Mouse (Mus musculus): Measurements from ENCODE around the gene Cep170. TPM values are rescaled to one million over a fixed set of nuclear protein-coding genes. Genes with fewer than 3 reads are reported as not detected.

The Cep170 gene
- polyA plus RNA-seq, 1 experiment from 2014 or later, result 48.3 TPM

GRCm38 (mm10) chr1:176835501-176836294 lies 21.8 kb upstream of the Cep170 start:
- Histone ChIP-seq H3K4me1 (0 out of 2 replicates have a peak, but pooled peaks cover 8% of the 10 kb centered on the region), H3K9me3 (no peaks in the 10 kb centered on the region), H3K4me2 (replicated peaks) (peak overlapping the region; percentile 92), H3K27ac (no peak overlapping the region), H3K36me3 (no peaks in the 10 kb centered on the region), H3K27me3 (0 out of 2 replicates have a peak, but pooled peaks cover 3% of the 10 kb centered on the region), H3K4me3 (peak overlapping the region; percentile 42), H3K9ac (peak overlapping the region; percentile 58)
- 2% methylated on average over 41 of the region's 41 CpGs for WGBS
- ATAC-seq (ENCODE audit: insufficient number of reproducible peaks, insufficient read depth, low FRiP score, low TSS enrichment), result no peak; the same call in 1 of the 2 replicates

- no peaks in the 10 kb centered on the region for H3K36me3 ChIP-seq
- WGBS, result 54% methylated on average over 6 of the region's 6 CpGs
- H3K4me1 ChIP-seq, result 0 out of 2 replicates have a peak, but pooled peaks cover 8% of the 10 kb centered on the region
- peak overlapping the region; percentile 42; the same call in 1 of the 2 replicates for H3K4me3 ChIP-seq
- H3K27me3 ChIP-seq, result 0 out of 2 replicates have a peak, but pooled peaks cover 3% of the 10 kb centered on the region
- H3K4me2 ChIP-seq (replicated peaks), result peak overlapping the region; percentile 92; the same call in 1 of the 2 replicates
- H3K9me3 ChIP-seq, result no peaks in the 10 kb centered on the region
- ATAC-seq (ENCODE audit: insufficient number of reproducible peaks, insufficient read depth, low FRiP score, low TSS enrichment), result no peak
- H3K9ac ChIP-seq, result no peak overlapping the region
- no peak overlapping the region for H3K27ac ChIP-seq
Measured at GRCm38 (mm10) chr1:176834880-176835279, 21.0 kb upstream of the Cep170 start.

- Histone ChIP-seq H3K4me3 (no peak overlapping the region), H3K36me3 (no peaks in the 10 kb centered on the region), H3K4me2 (replicated peaks) (no peak overlapping the region), H3K9me3 (no peaks in the 10 kb centered on the region), H3K27me3 (0 out of 2 replicates have a peak, but pooled peaks cover 3% of the 10 kb centered on the region), H3K9ac (no peak overlapping the region), H3K27ac (no peak overlapping the region), H3K4me1 (0 out of 2 replicates have a peak, but pooled peaks cover 8% of the 10 kb centered on the region)
- no peak for ATAC-seq (ENCODE audit: insufficient number of reproducible peaks, insufficient read depth, low FRiP score, low TSS enrichment)
- WGBS, result 77% methylated on average over 3 of the region's 3 CpGs
Measured at GRCm38 (mm10) chr1:176833948-176834347, 20.1 kb upstream of the Cep170 start.

GRCm38 (mm10) chr1:176833257-176833656 lies 19.4 kb upstream of the Cep170 start:
- Histone ChIP-seq H3K27ac (no peak overlapping the region), H3K27me3 (0 out of 2 replicates have a peak, but pooled peaks cover 3% of the 10 kb centered on the region), H3K9me3 (no peaks in the 10 kb centered on the region), H3K9ac (no peak overlapping the region), H3K4me3 (no peak overlapping the region), H3K36me3 (no peaks in the 10 kb centered on the region), H3K4me1 (0 out of 2 replicates have a peak, but pooled peaks cover 8% of the 10 kb centered on the region), H3K4me2 (replicated peaks) (no peak overlapping the region)
- no peak for ATAC-seq (ENCODE audit: insufficient number of reproducible peaks, insufficient read depth, low FRiP score, low TSS enrichment)

- H3K27ac ChIP-seq, result no peak overlapping the region
- H3K4me1 ChIP-seq, result 0 out of 2 replicates have a peak, but pooled peaks cover 8% of the 10 kb centered on the region
- ATAC-seq (ENCODE audit: insufficient number of reproducible peaks, insufficient read depth, low FRiP score, low TSS enrichment), result no peak
- no peak overlapping the region for H3K9ac ChIP-seq
- 0 out of 2 replicates have a peak, but pooled peaks cover 3% of the 10 kb centered on the region for H3K27me3 ChIP-seq
- WGBS, result 82% methylated on average over 8 of the region's 8 CpGs
- H3K4me2 ChIP-seq (replicated peaks), result no peak overlapping the region
- H3K4me3 ChIP-seq, result no peak overlapping the region
- H3K36me3 ChIP-seq, result no peaks in the 10 kb centered on the region
- no peaks in the 10 kb centered on the region for H3K9me3 ChIP-seq
Measured at GRCm38 (mm10) chr1:176832607-176833006, 18.7 kb upstream of the Cep170 start.

GRCm38 (mm10) chr1:176832071-176832470 lies 18.2 kb upstream of the Cep170 start:
- H3K4me2 ChIP-seq (replicated peaks), result no peak overlapping the region
- no peaks in the 10 kb centered on the region for H3K9me3 ChIP-seq
- 0 out of 2 replicates have a peak, but pooled peaks cover 3% of the 10 kb centered on the region for H3K27me3 ChIP-seq
- H3K4me3 ChIP-seq, result no peak overlapping the region
- no peaks in the 10 kb centered on the region for H3K36me3 ChIP-seq
- 0 out of 2 replicates have a peak, but pooled peaks cover 8% of the 10 kb centered on the region for H3K4me1 ChIP-seq
- no peak overlapping the region for H3K9ac ChIP-seq
- H3K27ac ChIP-seq, result no peak overlapping the region
- WGBS, result 77% methylated on average over 2 of the region's 2 CpGs
- no peak for ATAC-seq (ENCODE audit: insufficient number of reproducible peaks, insufficient read depth, low FRiP score, low TSS enrichment)

- ATAC-seq (ENCODE audit: insufficient number of reproducible peaks, insufficient read depth, low FRiP score, low TSS enrichment), result no peak
- 89% methylated on average over 12 of the region's 12 CpGs for WGBS
- no peak overlapping the region for H3K4me3 ChIP-seq
- no peaks in the 10 kb centered on the region for H3K27me3 ChIP-seq
- no peak overlapping the region for H3K9ac ChIP-seq
- H3K4me1 ChIP-seq, result no peaks in the 10 kb centered on the region
- H3K36me3 ChIP-seq, result no peaks in the 10 kb centered on the region
- H3K9me3 ChIP-seq, result no peaks in the 10 kb centered on the region
- no peak overlapping the region for H3K27ac ChIP-seq
- no peak overlapping the region for H3K4me2 ChIP-seq (replicated peaks)
Measured at GRCm38 (mm10) chr1:176828666-176829065, 14.8 kb upstream of the Cep170 start.

- Histone ChIP-seq H3K4me2 (replicated peaks) (no peak overlapping the region), H3K4me3 (no peak overlapping the region), H3K27ac (no peak overlapping the region), H3K9me3 (no peaks in the 10 kb centered on the region), H3K9ac (no peak overlapping the region), H3K36me3 (no peaks in the 10 kb centered on the region), H3K4me1 (no peaks in the 10 kb centered on the region), H3K27me3 (no peaks in the 10 kb centered on the region)
- 77% methylated on average over 5 of the region's 5 CpGs for WGBS
- ATAC-seq (ENCODE audit: insufficient number of reproducible peaks, insufficient read depth, low FRiP score, low TSS enrichment), result no peak
Measured at GRCm38 (mm10) chr1:176827945-176828485, 14.1 kb upstream of the Cep170 start.

- no peak for ATAC-seq (ENCODE audit: insufficient number of reproducible peaks, insufficient read depth, low FRiP score, low TSS enrichment)
- Histone ChIP-seq H3K27ac (no peak overlapping the region), H3K9ac (no peak overlapping the region), H3K4me1 (no peaks in the 10 kb centered on the region), H3K36me3 (no peaks in the 10 kb centered on the region), H3K4me2 (replicated peaks) (no peak overlapping the region), H3K4me3 (no peak overlapping the region), H3K9me3 (no peaks in the 10 kb centered on the region), H3K27me3 (no peaks in the 10 kb centered on the region)
- WGBS, result 77% methylated on average over 4 of the region's 4 CpGs
Measured at GRCm38 (mm10) chr1:176827365-176827764, 13.5 kb upstream of the Cep170 start.

- Histone ChIP-seq H3K4me1 (no peaks in the 10 kb centered on the region), H3K36me3 (no peaks in the 10 kb centered on the region), H3K9me3 (no peaks in the 10 kb centered on the region), H3K9ac (no peak overlapping the region), H3K4me2 (replicated peaks) (no peak overlapping the region), H3K4me3 (no peak overlapping the region), H3K27me3 (no peaks in the 10 kb centered on the region), H3K27ac (no peak overlapping the region)
- no peak for ATAC-seq (ENCODE audit: insufficient number of reproducible peaks, insufficient read depth, low FRiP score, low TSS enrichment)
- WGBS, result 87% methylated on average over 4 of the region's 4 CpGs
Measured at GRCm38 (mm10) chr1:176826931-176827330, 13.1 kb upstream of the Cep170 start.

GRCm38 (mm10) chr1:176826186-176826585 lies 12.3 kb upstream of the Cep170 start:
- Histone ChIP-seq H3K4me3 (no peak overlapping the region), H3K27me3 (no peaks in the 10 kb centered on the region), H3K36me3 (no peaks in the 10 kb centered on the region), H3K9ac (no peak overlapping the region), H3K4me2 (replicated peaks) (no peak overlapping the region), H3K9me3 (no peaks in the 10 kb centered on the region), H3K4me1 (no peaks in the 10 kb centered on the region), H3K27ac (no peak overlapping the region)
- no peak for ATAC-seq (ENCODE audit: insufficient number of reproducible peaks, insufficient read depth, low FRiP score, low TSS enrichment)
- WGBS, result 85% methylated on average over 11 of the region's 11 CpGs

- 93% methylated on average over 4 of the region's 4 CpGs for WGBS
- Histone ChIP-seq H3K4me1 (no peaks in the 10 kb centered on the region), H3K27me3 (no peaks in the 10 kb centered on the region), H3K9me3 (no peaks in the 10 kb centered on the region), H3K36me3 (no peaks in the 10 kb centered on the region), H3K9ac (no peak overlapping the region), H3K27ac (no peak overlapping the region), H3K4me2 (replicated peaks) (no peak overlapping the region), H3K4me3 (no peak overlapping the region)
- no peak for ATAC-seq (ENCODE audit: insufficient number of reproducible peaks, insufficient read depth, low FRiP score, low TSS enrichment)
Measured at GRCm38 (mm10) chr1:176825084-176825483, 11.2 kb upstream of the Cep170 start.

Data from embryonic facial prominence, embryonic 12.5 days (tissue).